Mouse (Mus musculus): Measurements from ENCODE around the gene Ctsll3. TPM values are rescaled to one million over a fixed set of nuclear protein-coding genes. Genes with fewer than 3 reads are reported as not detected.

Ctsll3 gene
- total and polyA plus RNA-seq, 3 experiments = not detected

DNA sequence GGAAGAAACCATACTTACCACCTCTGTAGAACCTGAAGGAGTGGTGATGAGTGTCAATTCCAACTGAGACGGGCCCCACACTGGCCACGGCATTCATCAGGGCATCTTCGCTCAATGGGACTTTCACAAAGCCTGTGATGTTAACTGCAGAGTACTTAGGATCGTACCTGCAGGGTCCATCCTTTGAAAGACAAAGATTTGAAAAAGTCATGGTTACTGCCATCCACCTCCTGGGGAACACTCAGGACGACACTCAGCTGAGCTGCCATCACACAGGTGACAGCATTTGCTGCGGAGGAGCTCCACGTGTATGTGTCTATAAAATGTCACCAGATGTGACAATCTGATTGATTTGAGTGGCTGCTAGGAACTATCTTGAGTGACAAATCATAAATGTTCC is 19.3 kb downstream of the Ctsll3 start:
- H3K27ac ChIP-seq (ENCODE audit: control insufficient read depth, low read depth, low read length) = no peak overlapping the region
- no peak overlapping the region for H3K4me3 ChIP-seq (ENCODE audit: control insufficient read depth in 1 of 2, insufficient read depth in 1 of 2, low read depth in 2 of 2, low read length in 2 of 2)
- no peaks in the 10 kb centered on the region for H3K9me3 ChIP-seq (replicated peaks; ENCODE audit: insufficient read depth, low read length)
- no peaks in the 10 kb centered on the region for H3K4me1 ChIP-seq (ENCODE audit: control insufficient read depth in 1 of 2, insufficient read depth in 2 of 2, low read length in 2 of 2)
- H3K36me3 ChIP-seq (ENCODE audit: control insufficient read depth in 1 of 2, insufficient read depth in 2 of 2, low read length in 2 of 2) = no peaks in the 10 kb centered on the region
- TF ChIP-seq ZC3H11A (IDR thresholded peaks at IDR 0.05; ENCODE audit: low read depth, low read length) (no peak), SIN3A (IDR thresholded peaks at IDR 0.05; ENCODE audit: low read length) (no peak), NELFE (IDR thresholded peaks at IDR 0.05; ENCODE audit: low read depth, low read length) (no peak), SMC3 (IDR thresholded peaks at IDR 0.05; ENCODE audit: low read depth, low read length) (no peak), UBTF (IDR thresholded peaks at IDR 0.05; ENCODE audit: borderline replicate concordance, insufficient read depth, low read depth, low read length) (no peak), POLR2AphosphoS2 (IDR thresholded peaks at IDR 0.05; ENCODE audit: low read length) (no peak), POLR2AphosphoS5 (IDR thresholded peaks at IDR 0.05; ENCODE audit: borderline replicate concordance, low read depth, low read length) (no peak), ELF1 (IDR thresholded peaks at IDR 0.05; ENCODE audit: low read depth, low read length) (no peak), CHD1 (IDR thresholded peaks at IDR 0.05; ENCODE audit: low read depth, low read length) (no peak), TCF12 (IDR thresholded peaks at IDR 0.05; ENCODE audit: low read depth, low read length) (no peak), MAX (IDR thresholded peaks at IDR 0.05; ENCODE audit: low read length) (no peak), TAL1 (IDR thresholded peaks at IDR 0.05; ENCODE audit: low read length) (no peak), CHD2 (IDR thresholded peaks at IDR 0.05; ENCODE audit: low read length) (no peak), ZNF384 (IDR thresholded peaks at IDR 0.05; ENCODE audit: low read depth, low read length) (no peak), MYB (IDR thresholded peaks at IDR 0.05; ENCODE audit: low read depth, low read length) (no peak), GATA1 (IDR thresholded peaks at IDR 0.05; ENCODE audit: low read depth, low read length) (no peak)
- no peaks in the 10 kb centered on the region for H3K27me3 ChIP-seq (ENCODE audit: control insufficient read depth in 1 of 2, insufficient read depth in 2 of 2, low read length in 2 of 2)
- DNase-seq (ENCODE audit: low read depth, low spot score) = no peak
- H3K79me2 ChIP-seq (ENCODE audit: control insufficient read depth, insufficient read depth, low read length, poor library complexity) = no peaks in the 10 kb centered on the region
- no peak overlapping the region for H3K9ac ChIP-seq (ENCODE audit: control insufficient read depth, low read depth, low read length, poor library complexity, severe bottlenecking)

DNA sequence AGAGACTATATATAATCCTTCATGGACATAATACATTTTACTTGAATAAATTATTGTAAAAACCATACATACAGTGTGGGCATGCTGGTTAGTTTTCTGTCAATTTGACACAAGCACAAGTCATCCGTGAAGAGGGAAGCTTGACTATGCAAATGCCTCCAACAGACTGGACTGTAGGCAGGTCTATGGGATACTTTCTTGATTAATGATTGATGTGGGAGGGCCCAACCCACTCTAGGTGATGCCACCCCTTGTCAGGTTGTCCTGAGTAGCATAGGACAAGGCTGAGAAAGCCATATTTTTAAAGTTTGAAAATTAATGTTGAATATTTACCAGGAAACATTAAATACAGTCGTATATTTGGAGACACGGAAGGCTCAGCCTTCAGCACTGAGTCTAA is 22.1 kb downstream of the Ctsll3 start:
- TF ChIP-seq KAT2A (conservative IDR thresholded peaks at IDR 0.05; ENCODE audit: low read depth, low read length) (no peak), SIN3A (IDR thresholded peaks at IDR 0.05; ENCODE audit: low read length) (no peak), MAZ (IDR thresholded peaks at IDR 0.05; ENCODE audit: low read depth, low read length) (no peak), CHD2 (IDR thresholded peaks at IDR 0.05; ENCODE audit: low read length) (no peak), POLR2A (IDR thresholded peaks at IDR 0.05; ENCODE audit: control insufficient read depth in 1 of 2, insufficient read depth in 1 of 2, low read depth in 1 of 2, low read length in 2 of 2, poor library complexity in 1 of 2) (no peak)
- Histone ChIP-seq H3K4me1 (ENCODE audit: control insufficient read depth in 1 of 2, insufficient read depth in 2 of 2, low read length in 2 of 2) (no peaks in the 10 kb centered on the region), H3K9me3 (replicated peaks; ENCODE audit: insufficient read depth, low read length) (no peaks in the 10 kb centered on the region), H3K27me3 (ENCODE audit: control insufficient read depth in 1 of 2, insufficient read depth in 2 of 2, low read length in 2 of 2) (no peaks in the 10 kb centered on the region), H3K79me2 (ENCODE audit: control insufficient read depth, insufficient read depth, low read length, poor library complexity) (no peaks in the 10 kb centered on the region), H3K27ac (ENCODE audit: control insufficient read depth, low read depth, low read length) (no peak overlapping the region), H3K36me3 (ENCODE audit: control insufficient read depth in 1 of 2, insufficient read depth in 2 of 2, low read length in 2 of 2) (no peaks in the 10 kb centered on the region), H3K9ac (ENCODE audit: control insufficient read depth, low read depth, low read length, poor library complexity, severe bottlenecking) (no peak overlapping the region), H3K4me3 (ENCODE audit: control insufficient read depth in 1 of 2, insufficient read depth in 1 of 2, low read depth in 2 of 2, low read length in 2 of 2) (no peak overlapping the region)
- no peak for DNase-seq (ENCODE audit: low read depth, low spot score)

Measured in MEL (cell line).